Mouse (Mus musculus) ES-E14 (cell line): ENCODE results near the gene Jag1. TPM values are rescaled to one million over a fixed set of nuclear protein-coding genes. Genes with fewer than 3 reads are reported as not detected.

Source experiments
- DNase-seq: peaks from one replicate; pipeline ENCODE4 v3.0.0-alpha.2; 2013; ENCODE audit warnings: low read depth, low spot score
- H3K27ac ChIP-seq: 2 replicates; pipeline ENCODE4 v1.5.1; 2012; ENCODE audit warnings: low read depth, mild to moderate bottlenecking, low read length, moderate library complexity, mixed read lengths; ENCODE audit not compliant: poor library complexity, insufficient read depth, severe bottlenecking
- H3K36me3 ChIP-seq: 2 replicates; pipeline ENCODE4 v1.6.1; 2012; ENCODE audit warnings: mild to moderate bottlenecking, low read length, moderate library complexity, mixed read lengths; ENCODE audit not compliant: control insufficient read depth, poor library complexity, insufficient read depth, severe bottlenecking
- H3K4me1 ChIP-seq, 2 experiments: fragments of 150-350 bp in 1 of 2; sonication (generic) in 1 of 2; 2 replicates each; pipeline ENCODE4 v1.6.1; 2012; ENCODE audit warnings: low read length in 2 of 2, mild to moderate bottlenecking in 1 of 2, mixed read lengths in 1 of 2; ENCODE audit not compliant: control insufficient read depth in 2 of 2, insufficient read depth in 2 of 2, poor library complexity in 1 of 2
- H3K4me3 ChIP-seq, 2 experiments: fragments of 150-350 bp in 1 of 2; sonication (generic) in 1 of 2; 2 replicates each; pipeline ENCODE4 v1.5.1; 2012; ENCODE audit warnings: low read length in 2 of 2, low read depth in 1 of 2, mild to moderate bottlenecking in 1 of 2, mixed read lengths in 1 of 2; ENCODE audit not compliant: insufficient read depth in 1 of 2, poor library complexity in 1 of 2, severe bottlenecking in 1 of 2
- H3K9ac ChIP-seq: 2 replicates; pipeline ENCODE4 v1.6.1; 2012; ENCODE audit warnings: low read depth, mild to moderate bottlenecking, low read length, mixed read lengths; ENCODE audit not compliant: poor library complexity, insufficient read depth, severe bottlenecking
- H3K9me3 ChIP-seq: fragments of 150-350 bp; sonication (generic); 2 replicates; pipeline ENCODE4 v1.6.1; 2012; ENCODE audit warnings: low read depth, mild to moderate bottlenecking, low read length; ENCODE audit not compliant: control insufficient read depth, insufficient read depth
- CHD2 ChIP-seq: IDR thresholded peaks from 2 replicates; pipeline ENCODE4 v1.6.1; 2014; ENCODE audit warnings: mild to moderate bottlenecking, low read depth, low read length, inconsistent platforms
- HCFC1 ChIP-seq: IDR thresholded peaks from 2 replicates; pipeline ENCODE4 v1.6.1; 2012; ENCODE audit warnings: low read length, inconsistent platforms, borderline replicate concordance; ENCODE audit not compliant: insufficient read depth
- MAFK ChIP-seq: IDR thresholded peaks from 2 replicates; pipeline ENCODE4 v1.6.1; 2014; ENCODE audit warnings: mild to moderate bottlenecking, low read depth, low read length, inconsistent platforms; ENCODE audit not compliant: insufficient read depth
- ZC3H11A ChIP-seq: IDR thresholded peaks from 2 replicates; pipeline ENCODE4 v1.6.1; 2012; ENCODE audit warnings: low read depth, mild to moderate bottlenecking, inconsistent platforms, low read length, borderline replicate concordance
- ZNF384 ChIP-seq: IDR thresholded peaks from 2 replicates; pipeline ENCODE4 v1.6.1; 2012; ENCODE audit warnings: low read depth, low read length, inconsistent platforms
- in situ Hi-C, 2 experiments: fragments of 600-800 bp; cut with MboI; formaldehyde crosslinking; loops; one replicate each; pipeline ENCODE4 v1.15.1; 2025; ENCODE audit warnings: low sequenced_read_pairs in 2 of 2, inconsistent platforms in 1 of 2; ENCODE audit not compliant: unreplicated experiment in 2 of 2
- total RNA-seq: library from RNA; depleted of rRNA; stranded (reverse); fragments of 300-350 nt; gene quantifications from 2 replicates; pipeline ENCODE4 v1.2.3, GENCODE M21; 2012

Gene Jag1
- total RNA-seq, 1 experiment = 32.1 TPM

- Histone ChIP-seq H3K36me3 (peaks cover 18% of the 10 kb centered on the region), H3K4me1 (peaks cover 5 to 32% of the 10 kb centered on the region in 2 experiments), H3K27ac (no peak overlapping the region), H3K4me3 (no peak overlapping the region), H3K9ac (no peak overlapping the region), H3K9me3 (no peaks in the 10 kb centered on the region)
- TF ChIP-seq MAFK (no peak), CHD2 (no peak), ZC3H11A (no peak), HCFC1 (no peak), ZNF384 (no peak)
- DNase-seq = no peak
- in situ Hi-C loops = no loop called here
These were observed 22.1 kb downstream of the Jag1 start for GRCm38 (mm10) chr2:137094301-137094700.

DNA sequence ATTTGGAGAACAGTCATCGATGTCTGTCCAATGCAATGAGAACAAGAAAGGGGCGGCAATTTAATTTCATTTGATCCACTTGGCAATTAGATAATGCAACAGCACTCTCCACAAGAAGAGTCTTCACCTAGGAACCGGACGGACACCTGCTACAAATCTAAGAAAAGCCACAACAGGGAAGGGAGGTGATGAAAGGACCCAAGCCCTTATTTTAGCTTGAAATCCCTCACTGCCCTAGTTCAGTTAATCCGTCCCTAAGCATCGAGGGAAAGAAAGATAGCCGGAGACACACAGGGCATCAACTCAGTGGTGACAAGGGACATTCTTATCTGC lies 23.2 kb downstream of the Jag1 start:
- peaks cover 23% of the 10 kb centered on the region for H3K36me3 ChIP-seq
- no peak overlapping the region for H3K4me3 ChIP-seq
- no peak overlapping the region for H3K9ac ChIP-seq
- H3K27ac ChIP-seq = no peak overlapping the region
- TF ChIP-seq HCFC1 (no peak), ZC3H11A (no peak), ZNF384 (no peak), CHD2 (no peak), MAFK (no peak)
- DNase-seq = no peak
- in situ Hi-C loops = no loop called here
- H3K9me3 ChIP-seq = no peaks in the 10 kb centered on the region
- H3K4me1 ChIP-seq = peaks cover 5 to 26% of the 10 kb centered on the region in 2 experiments

GRCm38 (mm10) chr2:137092523-137093297 lies 23.7 kb downstream of the Jag1 start:
- no peak for TF ChIP-seq ZC3H11A
- Histone ChIP-seq H3K4me1 (peaks cover 3 to 24% of the 10 kb centered on the region in 2 experiments), H3K4me3 (no peak overlapping the region), H3K9me3 (no peaks in the 10 kb centered on the region), H3K9ac (no peak overlapping the region), H3K27ac (no peak overlapping the region), H3K36me3 (peaks cover 29% of the 10 kb centered on the region)
- DNase-seq = no peak
- in situ Hi-C loops = no loop called here

DNA sequence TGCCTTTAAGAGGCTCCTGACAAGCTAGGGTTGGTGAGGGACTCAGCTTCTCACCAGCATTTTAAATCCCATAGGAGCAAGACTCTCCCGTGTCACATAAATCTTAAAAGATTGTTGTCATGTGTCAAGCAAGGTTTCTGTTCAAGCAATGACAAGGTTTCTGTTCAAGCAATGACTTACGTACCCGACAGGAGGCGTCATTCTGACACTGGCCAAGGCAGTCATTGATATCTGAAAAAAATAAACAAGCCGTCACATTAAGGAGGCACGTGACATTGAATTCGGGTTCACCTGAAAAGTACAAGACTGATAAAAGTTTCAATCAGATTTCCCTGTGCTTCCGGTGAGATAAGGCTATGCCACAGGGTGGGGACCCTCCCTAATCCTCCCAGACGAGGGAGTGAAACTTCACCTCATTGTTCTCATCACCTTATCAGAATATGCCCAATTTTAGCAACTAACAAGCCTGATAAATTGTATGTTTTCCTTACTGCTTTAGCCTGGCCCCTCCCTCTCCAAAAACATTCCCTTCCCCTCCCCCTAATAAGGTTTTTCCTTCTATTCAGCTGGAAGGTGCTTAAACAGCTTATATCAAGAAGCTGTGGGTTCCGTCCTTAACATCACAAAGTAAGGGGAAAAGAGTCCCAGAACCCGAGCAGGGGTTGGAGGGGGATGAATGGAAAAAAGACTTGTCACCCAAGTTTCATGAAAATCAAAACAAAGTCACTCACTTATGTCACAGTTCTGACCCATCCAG lies 24.5 kb downstream of the Jag1 start:
- in situ Hi-C loops = no loop called here
- Histone ChIP-seq H3K4me1 (peaks cover 1 to 17% of the 10 kb centered on the region in 2 experiments; a peak in 3 of 4 replicates), H3K27ac (no peak overlapping the region)

More for the DNA sequence above, 24.5 kb downstream of the Jag1 start:
- no peak overlapping the region for H3K9ac ChIP-seq
- no peak for DNase-seq
- no peak overlapping the region for H3K4me3 ChIP-seq
- no peaks in the 10 kb centered on the region for H3K9me3 ChIP-seq
- no peak for TF ChIP-seq ZC3H11A
- no peak for TF ChIP-seq MAFK
- TF ChIP-seq CHD2 = no peak
- TF ChIP-seq ZNF384 = no peak
- no peak for TF ChIP-seq HCFC1
- H3K36me3 ChIP-seq = peaks cover 32% of the 10 kb centered on the region
